Mouse (Mus musculus) G1E (cell line): ENCODE results near the gene Zfp202.

ENCODE experiments used
- CTCF ChIP-seq: IDR thresholded peaks from 2 replicates; pipeline ENCODE4 v1.5.1; 2012; ENCODE audit warnings: low read depth, low read length, inconsistent platforms, mixed read lengths
- GATA1 ChIP-seq: IDR thresholded peaks from 2 replicates; pipeline ENCODE4 v1.6.1; 2012; ENCODE audit warnings: borderline replicate concordance, low read length, inconsistent platforms, mixed read lengths
- GATA2 ChIP-seq: IDR thresholded peaks from 2 replicates; pipeline ENCODE4 v1.6.1; 2012; ENCODE audit warnings: low read depth, low read length, inconsistent platforms, borderline replicate concordance
- TAL1 ChIP-seq: conservative IDR thresholded peaks from 2 replicates; pipeline ENCODE4 v1.6.1; 2012; ENCODE audit warnings: low read depth, low read length, inconsistent platforms, mixed read lengths

GRCm38 (mm10) chr9:40241951-40242888, 50.1 kb downstream of the Zfp202 start:
- TF ChIP-seq CTCF = no peak
- no peak for TF ChIP-seq TAL1
- TF ChIP-seq GATA2 = no peak
- TF ChIP-seq GATA1 = no peak
